Mouse (Mus musculus) cerebellum, adult 2 months (tissue): ENCODE data around the gene Nthl1. TPM values are rescaled to one million over a fixed set of nuclear protein-coding genes. Genes with fewer than 3 reads are reported as not detected.

ENCODE experiments used
- DNase-seq, 2 experiments: peaks; one replicate each; pipeline ENCODE4 v3.0.0; 2021
- H3K27ac ChIP-seq: fragments of 200-500 bp; 2 replicates; pipeline ENCODE4 v1.5.1; 2012; ENCODE audit warnings: low read length, control low read depth, inconsistent platforms; ENCODE audit not compliant: insufficient read depth
- H3K27me3 ChIP-seq: fragments of 200-500 bp; 2 replicates; pipeline ENCODE4 v1.6.1; 2012; ENCODE audit warnings: inconsistent platforms, mild to moderate bottlenecking, low read length, moderate library complexity; ENCODE audit not compliant: control insufficient read depth, insufficient read depth
- H3K4me1 ChIP-seq: fragments of 200-500 bp; 2 replicates; pipeline ENCODE4 v1.6.1; 2011; ENCODE audit warnings: low read length; ENCODE audit not compliant: control insufficient read depth, insufficient read depth
- H3K4me3 ChIP-seq: fragments of 200-500 bp; replicated peaks from 2 replicates; pipeline ENCODE3; 2011; ENCODE audit warnings: mild to moderate bottlenecking, low read depth, low read length, control low read depth; ENCODE audit not compliant: insufficient read depth
- CTCF ChIP-seq: fragments of 200-500 bp; IDR thresholded peaks from 2 replicates; pipeline ENCODE4 v1.5.1; 2011; ENCODE audit warnings: low read depth, mild to moderate bottlenecking, control low read depth, low read length, moderate library complexity, borderline replicate concordance; ENCODE audit not compliant: insufficient read depth
- POLR2A ChIP-seq: fragments of 200-500 bp; IDR thresholded peaks from 2 replicates; pipeline ENCODE4 v1.6.1; 2011; ENCODE audit warnings: low read length, control low read depth, borderline replicate concordance; ENCODE audit not compliant: insufficient read depth
- WGBS: fragments of 180-500 bp; shearing (Covaris S2); methylation state at CpG from one replicate; pipeline ENCODE4 v1.1.7; 2018; 5-methylcytosine and 5-hydroxymethylcytosine counted together
- polyA plus RNA-seq: library from polyadenylated mRNA; depleted of rRNA; stranded (reverse); fragments of >200 nt; gene quantifications from 2 replicates; pipeline ENCODE4 v1.2.3, GENCODE M21; 2012

Gene Nthl1
- polyA plus RNA-seq, 1 experiment: 9.0 TPM

DNA sequence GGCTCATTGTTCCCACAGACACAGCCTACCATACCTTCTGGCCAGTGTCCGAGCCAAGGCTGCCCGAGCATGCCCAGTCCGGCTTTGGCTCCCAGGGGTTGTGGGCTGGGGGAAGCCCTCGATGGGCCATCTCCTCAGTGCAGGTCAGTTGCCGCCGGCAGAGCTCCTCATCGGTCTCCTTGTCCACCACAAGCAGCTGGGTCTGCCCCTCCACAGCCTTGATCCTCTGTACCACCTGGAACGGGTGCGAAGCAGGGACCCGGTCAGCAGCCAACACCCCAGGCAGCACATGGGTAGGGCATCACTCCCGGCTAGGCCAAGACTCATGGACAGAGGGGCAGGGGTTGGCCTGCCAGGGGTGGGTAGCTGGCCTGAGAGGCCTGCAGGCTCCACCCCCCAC is 15.0 kb downstream of the Nthl1 start:
- DNase-seq: peak; percentile 52 to 54
- Histone ChIP-seq H3K4me1 (peaks cover 28% of the 10 kb centered on the region), H3K4me3 (peak overlapping the region; percentile 0), H3K27ac (peak overlapping the region; percentile 8; the same call in 1 of the 2 replicates), H3K27me3 (no peaks in the 10 kb centered on the region)
- WGBS: 17% methylated on average over 11 of the region's 11 CpGs
- TF ChIP-seq CTCF (no peak), POLR2A (no peak)

GRCm38 (mm10) chr17:24648731-24649377 is 16.4 kb downstream of the Nthl1 start:
- H3K27me3 ChIP-seq: no peaks in the 10 kb centered on the region
- H3K27ac ChIP-seq: peak overlapping the region; percentile 98
- peaks cover 27% of the 10 kb centered on the region for H3K4me1 ChIP-seq
- WGBS: 30% methylated on average over 10 of the region's 10 CpGs
- peak; percentile 67 for DNase-seq
- H3K4me3 ChIP-seq: peak overlapping the region; percentile 70
- TF ChIP-seq CTCF (no peak), POLR2A (no peak)

GRCm38 (mm10) chr17:24649581-24650069 is 17.1 kb downstream of the Nthl1 start:
- peak overlapping the region; percentile 70 for H3K4me3 ChIP-seq
- peak; percentile 80 for DNase-seq
- H3K4me1 ChIP-seq: peaks cover 22% of the 10 kb centered on the region
- no peak for TF ChIP-seq POLR2A
- no peaks in the 10 kb centered on the region for H3K27me3 ChIP-seq
- peak overlapping the region; percentile 98 for H3K27ac ChIP-seq
- WGBS: under 1% methylated on average over 35 of the region's 35 CpGs

- Histone ChIP-seq H3K4me3 (peak within 1 kb of the TSS; percentile 70), H3K27me3 (no peaks in the 10 kb centered on the region), H3K27ac (peak within 1 kb of the TSS; percentile 98), H3K4me1 (peaks cover 20% of the 10 kb centered on the region)
- under 1% methylated on average over 41 of the region's 41 CpGs for WGBS
- TF ChIP-seq POLR2A (peak; percentile 67), CTCF (no peak)
- peak; percentile 80 to 86 for DNase-seq
Observed at GRCm38 (mm10) chr17:24650070-24650616, 17.7 kb downstream of the Nthl1 start, which contains the start of gene Slc9a3r2. TSS of gene Slc9a3r2 (minus strand) at chr17:24650327.

GRCm38 (mm10) chr17:24650766-24651165 is 18.3 kb downstream of the Nthl1 start:
- TF ChIP-seq POLR2A (no peak), CTCF (no peak)
- H3K4me1 ChIP-seq: peaks cover 15% of the 10 kb centered on the region
- H3K27me3 ChIP-seq: no peaks in the 10 kb centered on the region
- peak overlapping the region; percentile 70 for H3K4me3 ChIP-seq
- peak overlapping the region; percentile 79 for H3K27ac ChIP-seq
- no peak for DNase-seq
- WGBS: 53% methylated on average over 4 of the region's 4 CpGs

- WGBS: 65% methylated on average over 3 of the region's 3 CpGs
- no peak for DNase-seq
- H3K4me1 ChIP-seq: peaks cover 14% of the 10 kb centered on the region
- TF ChIP-seq POLR2A (no peak), CTCF (no peak)
- H3K4me3 ChIP-seq: no peak overlapping the region
- H3K27me3 ChIP-seq: no peaks in the 10 kb centered on the region
- H3K27ac ChIP-seq: no peak overlapping the region
Observed at GRCm38 (mm10) chr17:24651835-24652234, 19.4 kb downstream of the Nthl1 start.

GRCm38 (mm10) chr17:24653967-24654710 is 21.7 kb downstream of the Nthl1 start:
- Histone ChIP-seq H3K27ac (no peak overlapping the region), H3K4me3 (peak overlapping the region; percentile 11), H3K4me1 (peaks cover 5% of the 10 kb centered on the region; the same call in 1 of the 2 replicates), H3K27me3 (no peaks in the 10 kb centered on the region; the same call in 1 of the 2 replicates)
- DNase-seq: peak; percentile 68 to 79
- 5% methylated on average over 19 of the region's 19 CpGs for WGBS
- TF ChIP-seq POLR2A (no peak), CTCF (peak; percentile 95)

DNA sequence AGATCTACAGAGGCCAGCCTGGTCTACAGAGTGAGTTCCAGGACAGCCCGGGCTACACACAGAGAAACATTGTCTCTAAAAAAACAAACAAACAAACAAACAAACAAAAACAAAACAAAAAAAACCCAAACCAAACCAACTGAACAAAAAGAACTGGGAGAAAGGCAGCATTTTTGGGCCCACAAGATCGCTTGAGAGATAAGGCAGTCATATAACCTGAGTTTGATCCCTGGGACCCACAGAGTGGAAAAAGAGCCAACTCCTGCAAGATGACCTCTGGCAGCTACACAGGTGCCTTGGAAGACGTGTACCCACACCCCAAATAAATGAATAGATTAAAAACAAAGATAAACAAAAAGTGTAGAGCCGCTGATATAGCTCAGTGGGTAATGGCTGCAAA is 22.5 kb downstream of the Nthl1 start:
- WGBS: 87% methylated on average over 4 of the region's 4 CpGs
- no peak overlapping the region for H3K4me3 ChIP-seq
- no peak overlapping the region for H3K27ac ChIP-seq
- H3K27me3 ChIP-seq: no peaks in the 10 kb centered on the region; the same call in 1 of the 2 replicates
- no peak for DNase-seq
- H3K4me1 ChIP-seq: peaks cover 5% of the 10 kb centered on the region; the same call in 1 of the 2 replicates
- TF ChIP-seq POLR2A: no peak
- TF ChIP-seq CTCF: no peak
